Mouse (Mus musculus) embryonic facial prominence, embryonic 14.5 days (tissue): ENCODE data around the gene Arhgap45. TPM values are rescaled to one million over a fixed set of nuclear protein-coding genes. Genes with fewer than 3 reads are reported as not detected.
A peak's percentile ranks its signal among the peaks of the same experiment; 100 is the strongest.
"Not testable (repeated sequence)": the region's sequence is repeated elsewhere in the genome, so short reads cannot be mapped to it uniquely, and the experiment has no call there.

Experiments used
- ATAC-seq: fragments of 200-750 bp; cut with Nextera tagmentation; 2 replicates; pipeline ENCODE4 v1.8.0; 2017; ENCODE audit warnings: low read depth, moderate number of reproducible peaks, moderate TSS enrichment
- DNase-seq: peaks from one replicate; pipeline ENCODE4 v3.0.0-alpha.2; 2015; ENCODE audit warnings: low spot score
- H3K27ac ChIP-seq: fragments of 300-500 bp; sonication (generic); replicated peaks from 2 replicates; pipeline ENCODE4 v1.5.1; 2014; ENCODE audit warnings: low read depth, mild to moderate bottlenecking, low read length, moderate library complexity
- H3K27me3 ChIP-seq: fragments of 300-500 bp; sonication (generic); replicated peaks from 2 replicates; pipeline ENCODE4 v1.6.1; 2014; ENCODE audit warnings: low read length; ENCODE audit not compliant: control insufficient read depth, insufficient read depth
- H3K36me3 ChIP-seq: fragments of 300-500 bp; sonication (generic); 2 replicates; pipeline ENCODE4 v1.6.1; 2014; ENCODE audit warnings: low read length, mixed read lengths; ENCODE audit not compliant: control insufficient read depth, insufficient read depth
- H3K4me1 ChIP-seq: fragments of 300-500 bp; sonication (generic); 2 replicates; pipeline ENCODE4 v1.6.1; 2014; ENCODE audit warnings: antibody characterized with exemption, low read length; ENCODE audit not compliant: control insufficient read depth, insufficient read depth
- H3K4me2 ChIP-seq: fragments of 300-500 bp; sonication (generic); 2 replicates; pipeline ENCODE4 v1.6.1; 2014; ENCODE audit warnings: low read depth, mild to moderate bottlenecking, low read length, moderate library complexity, mixed read lengths
- H3K4me3 ChIP-seq: fragments of 300-500 bp; sonication (generic); 2 replicates; pipeline ENCODE4 v1.5.1; 2014; ENCODE audit warnings: low read depth, mild to moderate bottlenecking, low read length
- H3K9ac ChIP-seq: fragments of 300-500 bp; sonication (generic); 2 replicates; pipeline ENCODE4 v1.6.1; 2014; ENCODE audit warnings: low read depth, mild to moderate bottlenecking, low read length, moderate library complexity, mixed read lengths
- H3K9me3 ChIP-seq: fragments of 300-500 bp; sonication (generic); 2 replicates; pipeline ENCODE4 v1.6.1; 2016; ENCODE audit warnings: low read length; ENCODE audit not compliant: control insufficient read depth
- WGBS: fragments of 180-500 bp; shearing (Covaris S2); extraction: QIAGEN DNeasy Blood & Tissue Kit; methylation state at CpG from one replicate; pipeline ENCODE4 v1.1.7; 2014; 5-methylcytosine and 5-hydroxymethylcytosine counted together
- polyA plus RNA-seq: library from polyadenylated mRNA; unstranded; fragments of >200 nt; fragmentation: Nextera tagmentation; extraction: Ambion mirVana; gene quantifications from 2 replicates; pipeline ENCODE4 v1.2.1, GENCODE M21; 2014

Arhgap45 gene
- polyA plus RNA-seq, 1 experiment from 2014 or later: 4.4 TPM

GRCm38 (mm10) chr10:80050244-80050643, 33.8 kb downstream of the Arhgap45 start:
- Histone ChIP-seq H3K9ac (no peak overlapping the region), H3K36me3 (peaks cover 2% of the 10 kb centered on the region; the same call in 1 of the 2 replicates), H3K9me3 (no peaks in the 10 kb centered on the region), H3K27ac (0 out of 2 replicates have a peak overlapping the region, but pooled peaks have one; percentile 63), H3K4me1 (peaks cover 14% of the 10 kb centered on the region), H3K4me2 (no peak overlapping the region), H3K4me3 (no peak overlapping the region), H3K27me3 (no peaks in the 10 kb centered on the region)
- 27% methylated on average over 6 of the region's 6 CpGs for WGBS
- DNase-seq (no peak), ATAC-seq (no peak)

GRCm38 (mm10) chr10:80050885-80051617, 34.6 kb downstream of the Arhgap45 start:
- peak overlapping the region; percentile 63 for H3K27ac ChIP-seq
- no peaks in the 10 kb centered on the region for H3K27me3 ChIP-seq
- H3K9ac ChIP-seq: no peak overlapping the region
- H3K4me1 ChIP-seq: peaks cover 17% of the 10 kb centered on the region
- H3K4me2 ChIP-seq: no peak overlapping the region
- ATAC-seq (no peak), DNase-seq (no peak)
- WGBS: 24% methylated on average over 15 of the region's 15 CpGs
- H3K9me3 ChIP-seq: no peaks in the 10 kb centered on the region
- peaks cover 9% of the 10 kb centered on the region; the same call in 1 of the 2 replicates for H3K36me3 ChIP-seq
- H3K4me3 ChIP-seq: no peak overlapping the region

GRCm38 (mm10) chr10:80051618-80052373, 35.3 kb downstream of the Arhgap45 start:
- H3K27me3 ChIP-seq: no peaks in the 10 kb centered on the region
- peaks cover 16% of the 10 kb centered on the region for H3K36me3 ChIP-seq
- H3K4me1 ChIP-seq: peaks cover 17% of the 10 kb centered on the region
- H3K4me3 ChIP-seq: no peak overlapping the region
- no peaks in the 10 kb centered on the region for H3K9me3 ChIP-seq
- H3K4me2 ChIP-seq: no peak overlapping the region
- peak overlapping the region; percentile 63 for H3K27ac ChIP-seq
- peak; percentile 31 for DNase-seq
- H3K9ac ChIP-seq: peak overlapping the region; percentile 6; the same call in 1 of the 2 replicates
- 36% methylated on average over 13 of the region's 14 CpGs for WGBS
- ATAC-seq: no peak

- no peak overlapping the region; the same call in 1 of the 2 replicates for H3K4me3 ChIP-seq
- no peak overlapping the region for H3K9ac ChIP-seq
- H3K4me2 ChIP-seq: no peak overlapping the region
- no peaks in the 10 kb centered on the region for H3K27me3 ChIP-seq
- peaks cover 21% of the 10 kb centered on the region for H3K36me3 ChIP-seq
- 89% methylated on average over 5 of the region's 5 CpGs for whole genome bisulfite sequencing
- peaks cover 17% of the 10 kb centered on the region for H3K4me1 ChIP-seq
- H3K27ac ChIP-seq: no peak overlapping the region; the same call in 1 of the 2 replicates
- no peaks in the 10 kb centered on the region for H3K9me3 ChIP-seq
- no peak for DNase-seq
- no peak for ATAC-seq
These were observed 35.9 kb downstream of the Arhgap45 start for GRCm38 (mm10) chr10:80052374-80052764.

GRCm38 (mm10) chr10:80053259-80053780, 36.9 kb downstream of the Arhgap45 start:
- no peaks in the 10 kb centered on the region for H3K27me3 ChIP-seq
- H3K9ac ChIP-seq: peak overlapping the region; percentile 94
- 0% methylated on average over 45 of the region's 47 CpGs for WGBS
- H3K9me3 ChIP-seq: no peaks in the 10 kb centered on the region
- peaks cover 12% of the 10 kb centered on the region; the same call in 1 of the 2 replicates for H3K4me1 ChIP-seq
- peak overlapping the region; percentile 98 for H3K27ac ChIP-seq
- peak; percentile 100 for DNase-seq
- H3K36me3 ChIP-seq: peaks cover 31% of the 10 kb centered on the region
- H3K4me3 ChIP-seq: peak overlapping the region; percentile 93
- peak; percentile 98 for ATAC-seq
- H3K4me2 ChIP-seq: peak overlapping the region; percentile 86

- no peaks in the 10 kb centered on the region for H3K27me3 ChIP-seq
- 2% methylated on average over 40 of the region's 77 CpGs for WGBS
- H3K27ac ChIP-seq: peak overlapping the region; percentile 98
- peak overlapping the region; percentile 93 for H3K4me3 ChIP-seq
- DNase-seq: peak; percentile 80
- H3K36me3 ChIP-seq: peaks cover 39% of the 10 kb centered on the region
- H3K9me3 ChIP-seq: no peaks in the 10 kb centered on the region
- peak overlapping the region; percentile 86 for H3K4me2 ChIP-seq
- peak; percentile 34 for ATAC-seq
- H3K9ac ChIP-seq: peak overlapping the region; percentile 94
- H3K4me1 ChIP-seq: peaks cover 10% of the 10 kb centered on the region; the same call in 1 of the 2 replicates
These were observed 37.7 kb downstream of the Arhgap45 start for GRCm38 (mm10) chr10:80053831-80054815.

GRCm38 (mm10) chr10:80054911-80055310, 38.5 kb downstream of the Arhgap45 start:
- not testable (repeated sequence) for H3K27ac ChIP-seq, ATAC-seq
- 0% methylated on average over 2 of the region's 3 CpGs for WGBS

More at GRCm38 (mm10) chr10:80054911-80055310, 38.5 kb downstream of the Arhgap45 start:
- H3K9ac ChIP-seq: peak overlapping the region; percentile 94
- DNase-seq, H3K27me3 ChIP-seq, H3K9me3 ChIP-seq: not testable (repeated sequence)
- H3K36me3 ChIP-seq: peaks cover 46% of the 10 kb centered on the region
- peak overlapping the region; percentile 86 for H3K4me2 ChIP-seq
- H3K4me3 ChIP-seq: peak overlapping the region; percentile 93
- H3K4me1 ChIP-seq: peaks cover 10% of the 10 kb centered on the region; the same call in 1 of the 2 replicates
